Mouse (Mus musculus): ENCODE measurements around the gene Irf3.

- TF ChIP-seq CTCF (IDR thresholded peaks at IDR 0.05; ENCODE audit: insufficient read depth, low read depth, low read length) = no peak
- TF ChIP-seq POLR2A (IDR thresholded peaks at IDR 0.05; ENCODE audit: insufficient read depth, low read depth, low read length) = no peak
Measured at GRCm38 (mm10) chr7:44996672-44997071, 776 bp upstream of the Irf3 start.

Data from olfactory bulb, adult 2 months (tissue).